Mouse (Mus musculus): ENCODE data around the gene Vac14. TPM values are rescaled to one million over a fixed set of nuclear protein-coding genes. Genes with fewer than 3 reads are reported as not detected.

Gene Vac14
- polyA plus RNA-seq, 2 experiments from 2014 or later = 6.6 to 7.6 TPM

DNA sequence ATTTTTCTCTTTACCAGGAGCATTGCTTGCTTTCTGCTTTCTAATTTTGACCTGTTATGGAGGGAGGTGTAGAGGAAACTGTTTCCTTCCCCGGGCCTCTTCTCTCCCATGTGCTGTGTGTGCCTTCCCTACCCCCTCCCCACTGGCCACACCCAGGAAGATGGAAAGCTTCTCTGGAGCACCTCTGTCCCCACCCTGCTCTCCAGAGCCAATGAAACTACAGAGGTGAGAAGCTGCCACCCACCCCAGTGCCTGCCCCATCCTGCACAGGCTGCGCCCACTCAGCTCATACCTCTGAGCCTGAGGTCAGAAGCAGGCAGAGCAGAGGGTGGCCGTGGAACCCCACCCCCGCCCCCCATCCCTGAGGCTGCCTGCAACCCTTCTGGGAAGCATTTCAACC, 136.3 kb downstream of the Vac14 start:
- no peak for ATAC-seq

DNA sequence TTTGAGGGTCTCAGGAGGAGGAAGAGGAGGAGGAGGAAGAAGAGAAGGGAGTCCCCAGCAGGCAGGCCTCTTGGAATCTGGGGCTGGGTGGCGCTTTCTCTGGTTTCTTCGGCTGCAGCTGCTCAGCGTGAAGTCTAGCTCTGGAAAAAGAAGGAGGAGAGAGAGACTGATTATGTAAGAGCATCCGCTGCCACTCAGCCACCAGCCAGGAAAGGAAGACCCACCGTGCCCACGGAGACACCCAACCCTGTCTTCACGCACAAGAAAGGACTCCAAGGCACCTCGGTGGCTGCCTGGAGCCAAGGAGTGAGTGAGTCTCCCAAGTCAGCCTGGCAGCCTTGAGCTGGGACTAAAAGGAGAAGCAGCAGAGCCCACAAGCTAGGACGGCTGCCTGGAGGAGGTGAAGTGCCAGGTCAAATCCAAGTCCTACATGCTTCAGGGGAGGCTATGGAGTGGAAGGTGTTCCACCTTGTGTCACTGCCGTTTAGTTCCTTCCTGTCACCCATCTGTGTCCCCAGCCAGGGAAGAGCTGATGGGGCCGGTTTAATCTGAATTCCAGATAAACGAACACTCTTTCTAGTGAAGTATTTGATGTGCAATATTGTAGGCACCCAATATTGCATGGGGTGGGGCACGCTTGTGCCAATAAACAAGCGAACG, 137.3 kb downstream of the Vac14 start:
- ATAC-seq = no peak

DNA sequence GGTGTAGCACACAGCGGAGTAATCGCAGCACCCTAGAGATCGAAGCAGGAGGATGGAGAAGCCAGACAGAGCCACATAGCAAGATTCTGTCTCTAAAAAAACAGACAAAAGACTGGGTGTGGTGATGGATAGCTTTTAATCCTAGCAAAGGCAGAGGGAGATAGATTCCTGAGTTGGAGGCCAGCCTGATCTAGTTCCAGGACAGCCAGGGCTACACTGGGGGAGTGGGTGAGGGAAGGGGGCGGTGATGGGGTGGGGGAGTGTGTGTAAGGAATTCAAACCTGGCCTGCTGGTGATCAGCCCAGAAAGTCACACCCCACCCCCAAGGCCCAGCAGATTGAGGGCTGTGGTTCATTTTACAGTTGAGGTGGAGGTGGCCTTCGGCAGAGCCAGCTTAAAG, 137.8 kb downstream of the Vac14 start:
- ATAC-seq = no peak

DNA sequence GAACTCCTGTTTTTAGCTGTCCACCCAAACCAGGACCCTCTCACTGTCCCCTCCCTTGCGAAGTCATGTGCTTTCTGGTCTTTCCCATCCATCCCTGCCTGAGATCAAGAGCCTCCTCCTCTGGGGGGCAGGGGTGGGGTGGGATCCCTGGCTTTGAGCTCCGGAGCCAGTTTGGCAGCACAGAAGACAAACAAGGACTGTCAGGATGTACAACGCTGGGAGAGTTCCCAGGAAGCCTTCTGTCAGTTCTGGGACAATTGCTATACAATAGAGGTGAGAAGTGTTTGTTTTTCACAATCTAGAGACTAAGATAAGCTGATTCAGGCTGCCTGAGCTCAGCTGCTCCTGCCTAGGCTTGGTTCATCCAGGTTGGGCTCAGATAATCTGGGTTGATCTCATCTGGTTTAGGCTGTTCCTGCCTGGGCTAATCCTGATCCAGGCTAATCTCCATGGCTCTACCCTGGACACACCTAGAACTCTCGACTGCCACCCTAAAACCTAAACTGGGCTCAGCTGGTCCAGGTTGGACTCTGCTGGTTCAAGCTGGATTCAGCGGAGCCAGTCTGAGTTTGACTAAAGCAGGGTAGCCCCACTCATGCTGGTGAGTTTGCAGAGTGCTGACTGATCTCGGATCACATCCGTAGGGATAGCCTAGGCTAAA, 142.0 kb downstream of the Vac14 start:
- ATAC-seq = no peak

DNA sequence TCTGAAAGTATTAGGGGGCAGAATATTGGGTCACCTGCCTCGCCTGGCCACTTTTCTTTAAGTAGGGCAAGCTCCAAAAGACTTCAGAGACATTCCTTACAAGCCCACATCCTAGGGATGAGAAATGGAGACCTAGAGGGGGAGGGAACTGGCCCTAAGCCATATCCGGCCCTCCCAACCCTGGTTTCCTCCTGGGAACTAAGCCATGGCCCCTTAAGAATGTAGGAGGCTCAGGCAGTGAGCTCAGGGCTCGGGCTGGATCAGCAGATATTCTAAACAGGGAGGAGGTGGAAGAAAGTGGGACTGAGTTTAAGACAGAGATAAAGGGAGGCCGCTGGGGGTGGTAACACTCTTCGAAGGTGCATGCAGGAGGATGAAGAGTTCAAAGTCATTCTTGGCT, 142.8 kb downstream of the Vac14 start:
- no peak for ATAC-seq

DNA sequence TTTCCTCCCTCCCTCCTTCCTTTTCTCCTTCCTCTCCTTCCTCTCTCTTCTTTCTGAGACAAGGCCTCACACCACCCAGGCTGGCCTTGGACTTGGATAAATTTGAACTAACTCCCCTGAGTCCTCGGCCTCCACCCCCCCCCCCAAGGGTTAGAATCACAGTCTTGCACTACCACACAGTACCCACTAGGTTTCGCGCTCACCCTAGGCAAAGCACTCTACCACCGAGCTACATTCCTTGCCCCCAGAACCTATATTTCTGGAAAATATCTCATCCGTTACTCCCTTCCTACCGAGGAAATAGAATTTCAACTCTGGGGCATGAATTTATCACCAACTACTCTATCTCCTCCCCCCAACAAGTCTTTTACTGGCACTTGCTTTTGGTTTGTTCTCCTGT, 143.6 kb downstream of the Vac14 start:
- no peak for ATAC-seq

DNA sequence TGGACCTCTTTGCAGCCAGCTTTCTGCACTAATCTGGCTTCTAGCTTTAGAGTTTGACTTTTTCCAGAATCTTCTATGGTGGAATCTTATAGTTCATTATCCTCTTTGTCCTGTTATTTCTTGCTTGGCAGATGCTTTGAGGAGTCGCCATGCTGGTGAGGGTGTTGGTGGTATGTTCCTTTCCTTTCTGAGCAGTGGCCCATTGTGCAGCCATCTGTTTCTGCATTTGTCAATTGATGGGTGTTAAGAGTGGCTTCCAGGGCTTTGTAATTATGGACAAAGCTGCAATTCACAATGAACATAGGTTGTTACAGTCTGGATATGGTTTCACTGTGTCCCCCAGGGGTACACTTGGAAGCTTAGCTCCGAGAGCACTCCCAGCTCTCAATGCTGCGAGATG, 146.3 kb downstream of the Vac14 start:
- ATAC-seq = no peak

DNA sequence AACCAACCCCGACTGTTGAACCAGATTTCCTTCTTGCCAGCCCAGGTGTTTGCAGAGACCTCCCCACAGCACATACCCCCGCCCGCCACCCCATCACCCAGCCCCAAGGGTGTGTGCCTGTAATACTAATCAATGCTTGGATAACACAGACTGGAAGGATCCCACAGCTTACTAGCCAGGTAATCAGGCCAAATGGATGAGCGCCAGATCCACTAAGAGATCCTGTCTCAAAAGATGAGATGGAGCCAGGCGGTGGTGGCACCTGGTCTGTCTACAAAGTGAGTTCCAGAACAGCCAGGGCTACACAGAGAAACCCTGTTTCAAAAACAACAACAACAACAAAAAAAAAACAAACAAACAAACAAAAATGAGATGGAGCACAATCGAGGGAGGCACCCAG, 148.9 kb downstream of the Vac14 start:
- ATAC-seq = no peak

Other genes with a start within 250 kb of the Vac14 start
- gene Mtss1l, start 102.9 kb downstream of the Vac14 start, polyA plus RNA-seq (2017; shearing (Covaris generic)) = under 1 TPM in 1 of 2 experiments, not detected in 1; 0.21 TPM
- not detected for gene Il34, start 187.3 kb downstream of the Vac14 start, polyA plus RNA-seq (2017; shearing (Covaris generic))
- 10 to 100 TPM; 52.3 to 53.6 TPM for gene Cog4, start 228.0 kb downstream of the Vac14 start, polyA plus RNA-seq (2017; shearing (Covaris generic))
- gene Sf3b3, start 228.2 kb downstream of the Vac14 start, polyA plus RNA-seq (2017; shearing (Covaris generic)) = 10 to 100 TPM; 79.7 to 89.2 TPM

Measured in activated CD4-positive, CD25-positive, alpha-beta regulatory T cell, adult 4 months (primary cell).